Mouse (Mus musculus) heart, postnatal 36 days (tissue): Measurements from ENCODE around the gene Usp3. TPM values are rescaled to one million over a fixed set of nuclear protein-coding genes. Genes with fewer than 3 reads are reported as not detected.
A peak's percentile ranks its signal among the peaks of the same experiment; 100 is the strongest.

Source experiments
- DNase-seq, 2 experiments: peaks; one replicate each; pipeline ENCODE4 v3.0.0; 2021 to 2022
- intact Hi-C: fragments of 180-260 bp; cut with DNase I; formaldehyde crosslinking; loops from one replicate; pipeline ENCODE4 v1.15.1; 2025
- total RNA-seq, 2 experiments: library from RNA; stranded (reverse); gene quantifications; 2 replicates each; pipeline ENCODE4 v1.2.3; 2021

Gene Usp3
- total RNA-seq, 2 experiments from 2014 or later = 22.1 to 30.2 TPM

GRCm38 (mm10) chr9:66513150-66513549 is 79.8 kb downstream of the Usp3 start:
- intact Hi-C loops = loop anchor here (2.0 to 5.0 kb wide), 5 partner anchors 98 to 464 kb away; partner anchors contain the start of genes Aph1b, Aph1c, Gm10647 and Lactb
- DNase-seq = peak in 1 of 2 experiments; percentile 18

GRCm38 (mm10) chr9:66512351-66512671 is 80.6 kb downstream of the Usp3 start:
- intact Hi-C loops = loop anchor here (1.0 to 5.0 kb wide), 6 partner anchors 80 to 465 kb away; partner anchors contain the start of genes Aph1b, Aph1c, Gm10647 and Lactb
- DNase-seq = peak; percentile 78 to 80

GRCm38 (mm10) chr9:66511580-66512350 is 81.2 kb downstream of the Usp3 start:
- intact Hi-C loops = loop anchor here (1.0 to 5.0 kb wide), 6 partner anchors 81 to 466 kb away; partner anchors contain the start of genes Aph1b, Aph1c, Gm10647 and Lactb
- DNase-seq = peak; percentile 90 to 92

- no peak for DNase-seq
- intact Hi-C loops = loop anchor here (5.0 kb wide), 4 partner anchors 196 to 466 kb away; partner anchors contain the start of genes Aph1b, Aph1c, Gm10647 and Lactb
These were observed 82.0 kb downstream of the Usp3 start for GRCm38 (mm10) chr9:66510944-66511343.

- intact Hi-C loops = loop anchor here (5.0 kb wide), 4 partner anchors 197 to 467 kb away; partner anchors contain the start of genes Aph1b, Aph1c, Gm10647 and Lactb
- DNase-seq = peak in 1 of 2 experiments; percentile 20
These were observed 82.5 kb downstream of the Usp3 start for GRCm38 (mm10) chr9:66510351-66510841.

GRCm38 (mm10) chr9:66508890-66509399 is 84.0 kb downstream of the Usp3 start:
- no peak for DNase-seq
- intact Hi-C loops = no loop called here

- intact Hi-C loops = no loop called here
- DNase-seq = no peak
These were observed 85.3 kb downstream of the Usp3 start for GRCm38 (mm10) chr9:66507684-66508083.

GRCm38 (mm10) chr9:66506424-66506823 is 86.5 kb downstream of the Usp3 start:
- DNase-seq = no peak
- intact Hi-C loops = no loop called here

- intact Hi-C loops = no loop called here
These were observed 86.9 kb downstream of the Usp3 start for GRCm38 (mm10) chr9:66506011-66506410.

GRCm38 (mm10) chr9:66505141-66505917 is 87.6 kb downstream of the Usp3 start:
- no peak for DNase-seq
- intact Hi-C loops = no loop called here

More at GRCm38 (mm10) chr9:66506011-66506410, 86.9 kb downstream of the Usp3 start:
- DNase-seq = no peak

- intact Hi-C loops = no loop called here
- no peak for DNase-seq
These were observed 88.4 kb downstream of the Usp3 start for GRCm38 (mm10) chr9:66504518-66504917.

- intact Hi-C loops = no loop called here
- no peak for DNase-seq
These were observed 89.0 kb downstream of the Usp3 start for GRCm38 (mm10) chr9:66503879-66504411.

- intact Hi-C loops = no loop called here
- no peak for DNase-seq
These were observed 91.7 kb downstream of the Usp3 start for GRCm38 (mm10) chr9:66501248-66501647.

GRCm38 (mm10) chr9:66493992-66494391 is 99.0 kb downstream of the Usp3 start:
- DNase-seq = no peak
- intact Hi-C loops = no loop called here

GRCm38 (mm10) chr9:66492361-66492760 is 100.6 kb downstream of the Usp3 start:
- intact Hi-C loops = no loop called here
- DNase-seq = no peak

- no peak for DNase-seq
- intact Hi-C loops = loop anchor here (5.0 kb wide), 1 partner anchor 36 kb away; no protein-coding TSS in a partner anchor
These were observed 104.2 kb downstream of the Usp3 start for GRCm38 (mm10) chr9:66488786-66489185.

GRCm38 (mm10) chr9:66483429-66483828 is 109.5 kb downstream of the Usp3 start:
- intact Hi-C loops = no loop called here

GRCm38 (mm10) chr9:66477785-66478184 is 115.2 kb downstream of the Usp3 start:
- no peak for DNase-seq
- intact Hi-C loops = no loop called here

More at GRCm38 (mm10) chr9:66483429-66483828, 109.5 kb downstream of the Usp3 start:
- no peak for DNase-seq

GRCm38 (mm10) chr9:66465087-66465486 is 127.9 kb downstream of the Usp3 start:
- peak in 1 of 2 experiments; percentile 7 for DNase-seq
- intact Hi-C loops = loop anchor here (2.0 to 5.0 kb wide), 2 partner anchors 322 to 360 kb away; no protein-coding TSS in a partner anchor
